Mouse (Mus musculus) lung, postnatal 0 days (tissue): Measurements from ENCODE around the gene Adprm. TPM values are rescaled to one million over a fixed set of nuclear protein-coding genes. Genes with fewer than 3 reads are reported as not detected.

Experiments
- ATAC-seq: fragments of 200-750 bp; cut with Nextera tagmentation; 2 replicates; pipeline ENCODE4 v1.8.0; 2017; ENCODE audit warnings: moderate library complexity
- DNase-seq: peaks from one replicate; pipeline ENCODE4 v3.0.0-alpha.2; 2016; ENCODE audit warnings: low spot score
- H3K27ac ChIP-seq: fragments of 300-500 bp; sonication (generic); 2 replicates; pipeline ENCODE4 v1.5.1; 2014; ENCODE audit warnings: antibody characterized with exemption, mild to moderate bottlenecking, low read length, mixed read lengths
- H3K27me3 ChIP-seq: fragments of 300-500 bp; sonication (generic); replicated peaks from 2 replicates; pipeline ENCODE4 v1.6.1; 2014; ENCODE audit warnings: low read length, mixed read lengths; ENCODE audit not compliant: insufficient read depth
- H3K36me3 ChIP-seq: fragments of 300-500 bp; sonication (generic); 2 replicates; pipeline ENCODE4 v1.6.1; 2014; ENCODE audit warnings: low read length, mixed read lengths; ENCODE audit not compliant: insufficient read depth
- H3K4me1 ChIP-seq: fragments of 300-500 bp; sonication (generic); 2 replicates; pipeline ENCODE4 v1.6.1; 2014; ENCODE audit warnings: antibody characterized with exemption, low read depth, low read length, mixed read lengths; ENCODE audit not compliant: insufficient read depth
- H3K4me2 ChIP-seq: fragments of 300-500 bp; sonication (generic); replicated peaks from 2 replicates; pipeline ENCODE4 v1.6.1; 2014; ENCODE audit warnings: low read depth, mild to moderate bottlenecking, low read length, moderate library complexity, mixed read lengths
- H3K4me3 ChIP-seq: fragments of 300-500 bp; sonication (generic); 2 replicates; pipeline ENCODE4 v1.5.1; 2014; ENCODE audit warnings: low read depth, low read length
- H3K9ac ChIP-seq: fragments of 300-500 bp; sonication (generic); replicated peaks from 2 replicates; pipeline ENCODE4 v1.6.1; 2014; ENCODE audit warnings: low read depth, mild to moderate bottlenecking
- H3K9me3 ChIP-seq: fragments of 300-500 bp; sonication (generic); 2 replicates; pipeline ENCODE4 v1.6.1; 2016; ENCODE audit warnings: low read length, mixed read lengths
- CTCF ChIP-seq: IDR thresholded peaks from 2 replicates; pipeline ENCODE4 v1.5.1; 2016; ENCODE audit warnings: antibody characterized with exemption, mild to moderate bottlenecking
- EP300 ChIP-seq: IDR thresholded peaks from 2 replicates; pipeline ENCODE4 v1.6.1; 2016; ENCODE audit warnings: antibody characterized with exemption, mild to moderate bottlenecking, control low read depth
- WGBS: fragments of 180-500 bp; shearing (Covaris S2); extraction: QIAGEN DNeasy Blood & Tissue Kit; methylation state at CpG from one replicate; pipeline ENCODE4 v1.1.7; 2014; 5-methylcytosine and 5-hydroxymethylcytosine counted together
- polyA plus RNA-seq: library from polyadenylated mRNA; unstranded; fragments of >200 nt; fragmentation: Nextera tagmentation; extraction: Ambion mirVana; gene quantifications from 2 replicates; pipeline ENCODE4 v1.2.1, GENCODE M21; 2015

Gene Adprm
- polyA plus RNA-seq, 1 experiment from 2014 or later: 29.3 TPM

DNA sequence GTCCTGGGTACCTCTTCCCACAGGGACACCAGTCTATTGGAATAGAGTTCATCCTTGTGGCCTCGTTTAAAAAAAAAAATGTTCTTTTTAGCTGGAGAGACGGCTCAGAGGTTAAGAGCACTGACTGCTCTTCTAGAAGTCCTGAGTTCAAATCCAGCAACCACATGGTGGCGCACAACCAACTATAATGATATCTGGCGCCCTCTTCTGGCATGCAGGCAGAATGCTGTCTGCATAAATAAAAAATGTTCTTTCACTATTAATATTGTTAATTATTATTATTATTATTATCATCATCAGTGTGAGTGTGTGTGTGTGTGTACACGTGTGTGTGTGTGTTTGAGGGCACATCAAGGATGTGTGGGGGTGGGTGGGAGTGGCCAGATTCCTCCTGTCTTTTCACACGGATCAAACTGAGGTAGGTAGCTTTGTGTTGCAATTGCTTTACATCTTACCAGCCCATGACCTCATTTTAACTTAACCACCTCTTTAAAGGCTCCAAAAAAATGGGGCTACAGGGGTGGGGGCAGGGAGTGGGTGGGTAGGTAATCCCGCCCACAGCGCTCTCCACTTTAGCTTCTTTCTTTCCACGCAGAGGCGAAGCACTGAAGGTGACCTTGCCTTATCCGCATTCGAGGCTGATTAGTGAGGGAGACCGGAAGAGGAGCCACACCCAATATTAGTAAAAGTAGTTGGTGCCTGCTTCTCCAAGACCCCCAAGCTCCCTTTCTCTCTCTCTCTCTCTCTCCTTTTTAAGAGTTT is 29.9 kb downstream of the Adprm start:
- peak; percentile 66 for TF ChIP-seq CTCF
- no peak for TF ChIP-seq EP300
- DNase-seq (peak; percentile 21), ATAC-seq (no peak)
- 84% methylated on average over 13 of the region's 13 CpGs for WGBS
- no peak overlapping the region for H3K27ac ChIP-seq
- no peaks in the 10 kb centered on the region for H3K9me3 ChIP-seq
- no peaks in the 10 kb centered on the region for H3K27me3 ChIP-seq
- H3K4me3 ChIP-seq: no peak overlapping the region
- H3K9ac ChIP-seq: no peak overlapping the region
- no peaks in the 10 kb centered on the region for H3K36me3 ChIP-seq
- H3K4me1 ChIP-seq: no peaks in the 10 kb centered on the region; the same call in 1 of the 2 replicates
- no peak overlapping the region for H3K4me2 ChIP-seq

DNA sequence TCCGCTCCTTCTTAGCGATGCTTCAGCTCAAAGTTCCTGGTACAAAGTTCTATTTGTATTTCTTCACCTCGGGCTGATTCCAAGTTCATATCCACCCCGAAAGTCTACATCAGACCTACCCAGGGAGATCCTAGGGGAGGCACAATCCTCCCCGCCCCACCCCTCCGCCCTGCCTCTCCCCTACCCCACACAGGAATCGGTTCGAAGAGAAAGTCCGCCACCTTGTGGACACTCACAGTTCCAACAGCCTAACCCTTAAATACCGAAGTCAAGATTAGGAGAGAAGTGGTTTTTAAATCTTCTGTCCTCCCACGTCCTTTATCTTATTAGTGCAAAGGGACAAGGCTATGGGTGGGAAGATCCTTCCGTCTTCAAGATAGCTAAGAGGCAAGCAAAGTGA is 31.4 kb downstream of the Adprm start:
- H3K27ac ChIP-seq: no peak overlapping the region
- no peaks in the 10 kb centered on the region for H3K27me3 ChIP-seq
- no peak overlapping the region for H3K4me3 ChIP-seq
- no peaks in the 10 kb centered on the region for H3K36me3 ChIP-seq
- no peaks in the 10 kb centered on the region; the same call in 1 of the 2 replicates for H3K4me1 ChIP-seq
- no peaks in the 10 kb centered on the region for H3K9me3 ChIP-seq
- DNase-seq (peak; percentile 82), ATAC-seq (no peak)
- H3K4me2 ChIP-seq: peak overlapping the region; percentile 33
- TF ChIP-seq CTCF (peak; percentile 85), EP300 (no peak)
- 3% methylated on average over 12 of the region's 12 CpGs for WGBS
- H3K9ac ChIP-seq: no peak overlapping the region

DNA sequence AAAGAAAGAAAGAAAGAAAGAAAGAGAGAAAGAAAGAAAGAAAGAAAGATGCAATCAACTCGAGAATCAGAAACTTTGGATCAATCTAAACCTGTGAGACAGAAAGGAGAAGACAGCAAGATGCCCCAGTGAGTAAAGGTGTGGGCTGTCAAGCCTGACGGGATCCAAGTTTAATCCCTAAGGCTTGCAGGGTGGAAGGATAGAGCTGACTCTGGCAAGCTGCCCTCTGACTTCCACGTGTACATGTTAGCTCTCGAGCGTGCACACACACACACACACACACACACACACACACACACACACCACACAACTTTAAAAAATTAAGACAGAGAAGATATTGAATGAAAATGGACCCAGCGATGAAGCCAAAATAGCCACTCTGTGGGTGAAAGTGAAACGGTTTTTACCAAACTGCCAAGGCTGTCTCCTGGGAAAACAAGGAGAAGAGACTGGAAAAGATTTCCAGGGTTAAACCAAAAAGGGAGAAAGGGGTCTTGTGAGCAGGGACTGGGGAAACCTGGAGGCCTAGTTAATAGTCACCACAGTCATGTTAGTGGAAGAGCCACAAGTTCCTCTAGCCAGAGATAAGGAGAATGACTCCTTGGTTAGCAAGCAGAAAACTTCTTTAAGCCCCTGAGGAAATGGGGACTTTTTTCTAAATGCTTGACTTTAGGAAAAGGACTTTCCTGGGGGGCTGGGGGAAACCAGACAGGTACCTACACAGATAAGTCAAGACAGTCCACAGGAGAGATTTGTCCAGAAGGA is 32.5 kb downstream of the Adprm start:
- TF ChIP-seq EP300 (no peak), CTCF (no peak)
- Histone ChIP-seq H3K36me3 (no peaks in the 10 kb centered on the region), H3K4me3 (no peak overlapping the region), H3K4me1 (no peaks in the 10 kb centered on the region), H3K9ac (no peak overlapping the region), H3K4me2 (no peak overlapping the region), H3K27ac (no peak overlapping the region), H3K9me3 (no peaks in the 10 kb centered on the region), H3K27me3 (no peaks in the 10 kb centered on the region)
- WGBS: 49% methylated on average over 7 of the region's 7 CpGs
- DNase-seq (no peak), ATAC-seq (no peak)

GRCm38 (mm10) chr11:67017801-67018591 is 34.4 kb downstream of the Adprm start:
- no peak overlapping the region for H3K4me2 ChIP-seq
- 16% methylated on average over 12 of the region's 12 CpGs for WGBS
- peak; percentile 47 for DNase-seq

DNA sequence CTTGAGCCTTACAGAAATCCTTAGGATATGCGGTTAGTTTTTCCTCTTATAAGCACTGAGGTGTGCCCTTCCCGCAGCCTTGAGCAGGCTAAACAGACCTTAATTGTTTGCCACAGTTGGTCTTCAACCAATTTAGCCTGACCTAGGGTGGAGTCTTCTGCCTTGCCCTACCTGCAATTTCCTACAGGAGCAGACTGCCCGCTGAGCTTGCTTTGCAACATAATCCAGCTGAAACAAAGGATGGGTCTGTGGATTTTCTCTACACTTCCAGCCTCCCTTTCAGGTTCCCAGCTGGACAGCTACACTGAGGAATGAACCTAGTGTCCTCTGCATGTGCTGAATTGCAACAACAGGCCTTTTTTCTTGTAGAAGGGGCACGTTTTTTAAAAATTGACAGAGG is 40.8 kb downstream of the Adprm start:
- 53% methylated on average over 4 of the region's 4 CpGs for WGBS
- DNase-seq (no peak), ATAC-seq (no peak)
- no peak for TF ChIP-seq CTCF
- TF ChIP-seq EP300: no peak
- Histone ChIP-seq H3K9ac (no peak overlapping the region), H3K4me1 (0 out of 2 replicates have a peak, but pooled peaks cover 3% of the 10 kb centered on the region), H3K4me2 (no peak overlapping the region), H3K27ac (no peak overlapping the region), H3K4me3 (no peak overlapping the region), H3K36me3 (no peaks in the 10 kb centered on the region), H3K9me3 (no peaks in the 10 kb centered on the region), H3K27me3 (no peaks in the 10 kb centered on the region)

More at GRCm38 (mm10) chr11:67017801-67018591, 34.4 kb downstream of the Adprm start:
- Histone ChIP-seq H3K9ac (no peak overlapping the region), H3K27me3 (no peaks in the 10 kb centered on the region), H3K36me3 (no peaks in the 10 kb centered on the region), H3K27ac (no peak overlapping the region), H3K4me1 (no peaks in the 10 kb centered on the region), H3K4me3 (no peak overlapping the region), H3K9me3 (no peaks in the 10 kb centered on the region)
- TF ChIP-seq EP300 (no peak), CTCF (no peak)
- ATAC-seq: peak; percentile 35; the same call in 1 of the 2 replicates

- H3K4me3 ChIP-seq: no peak overlapping the region
- H3K9me3 ChIP-seq: no peaks in the 10 kb centered on the region
- 0 out of 2 replicates have a peak, but pooled peaks cover 3% of the 10 kb centered on the region for H3K4me1 ChIP-seq
- H3K9ac ChIP-seq: no peak overlapping the region
- WGBS: 3% methylated on average over 8 of the region's 8 CpGs
- H3K4me2 ChIP-seq: no peak overlapping the region
- no peaks in the 10 kb centered on the region for H3K36me3 ChIP-seq
- DNase-seq (peak; percentile 46), ATAC-seq (peak; percentile 46)
- TF ChIP-seq CTCF: peak; percentile 52
- no peak for TF ChIP-seq EP300
- no peak overlapping the region for H3K27ac ChIP-seq
- no peaks in the 10 kb centered on the region for H3K27me3 ChIP-seq
Observed at GRCm38 (mm10) chr11:67010430-67010829, 42.0 kb downstream of the Adprm start.
